In the genomic region with DNA sequence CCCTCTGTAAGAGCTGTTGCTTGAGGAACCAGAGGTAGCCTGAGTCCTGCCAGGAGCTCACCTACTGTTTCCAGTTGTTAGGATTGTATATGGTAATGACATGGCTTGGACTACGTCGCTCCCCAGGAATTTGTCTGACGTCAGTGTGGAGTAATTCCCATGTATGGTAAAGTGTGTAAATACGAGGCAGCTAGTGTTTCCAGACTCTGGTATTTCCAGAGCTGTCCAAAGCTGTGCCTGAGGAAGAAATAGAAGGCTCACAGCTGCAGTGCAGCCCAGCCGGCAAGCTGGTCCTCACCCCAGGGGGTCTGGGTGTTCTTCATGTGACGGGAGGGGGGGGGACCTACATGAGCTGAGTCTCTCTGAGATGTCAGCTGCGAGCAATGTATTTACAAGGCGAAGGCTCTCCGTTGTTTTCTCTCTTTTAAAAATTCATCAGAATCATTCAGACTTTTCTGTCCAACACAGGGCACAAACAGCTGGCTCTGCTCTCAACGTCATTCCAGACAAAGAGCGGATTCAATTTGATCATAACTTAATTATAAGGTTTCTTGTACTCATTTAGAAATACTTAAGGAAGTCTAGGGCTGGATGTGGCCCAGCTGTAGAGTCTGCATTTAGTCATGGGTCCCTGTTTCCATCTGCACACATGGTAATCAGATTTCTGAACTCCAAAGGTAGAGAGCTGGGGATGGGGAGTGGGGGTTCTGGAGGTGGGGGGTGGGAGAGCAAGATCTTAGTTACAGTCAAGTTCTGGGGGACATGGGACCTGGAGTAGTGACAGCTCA, we compare ENCODE assay signal across 9 mouse cellular contexts. TPM values are rescaled to one million over a fixed set of nuclear protein-coding genes. Genes with fewer than 3 reads are reported as not detected.
DNase-seq lines count a peak whose midpoint lies in the region; ATAC-seq and TF ChIP-seq lines count a peak whose summit lies in the region.
"Had no signal": no experiment of that assay in that cellular context is flagged by ENCODE, and none has a peak within 500 bp of the region (broad histone marks: within the 10 kb centered on the region; RNA-seq: fewer than 3 reads in every experiment).

No protein-coding gene starts in this region.

- H3K4me3 ChIP-seq in left cerebral cortex, adult 2 months, result peak overlapping the region; percentile 73
- H3K4me3 ChIP-seq in forebrain, embryonic 14.5 days (ENCODE audit: low read depth, low read length), result no peak overlapping the region
- no peak overlapping the region for H3K4me3 ChIP-seq in limb, embryonic 11.5 days (ENCODE audit: low read depth, low read length)
- no peak overlapping the region for H3K4me3 ChIP-seq in olfactory bulb, adult 2 months (ENCODE audit: insufficient read depth, low read depth, low read length)
- H3K4me3 ChIP-seq: midbrain, embryonic 12.5 days had no signal

- peaks cover 43% of the 10 kb centered on the region for H3K4me1 ChIP-seq in forebrain, embryonic 14.5 days (ENCODE audit: control insufficient read depth, insufficient read depth, low read length)
- H3K4me1 ChIP-seq in limb, embryonic 11.5 days (ENCODE audit: control insufficient read depth, insufficient read depth, low read length), result peaks cover 39% of the 10 kb centered on the region
- H3K4me1 ChIP-seq in olfactory bulb, adult 2 months (ENCODE audit: control insufficient read depth, insufficient read depth, low read length), result peaks cover 50% of the 10 kb centered on the region

- no peak overlapping the region for H3K9ac ChIP-seq in forebrain, embryonic 14.5 days (ENCODE audit: low read length)
- no peak overlapping the region for H3K9ac ChIP-seq in limb, embryonic 11.5 days (ENCODE audit: low read length)
- H3K9ac ChIP-seq: midbrain, embryonic 12.5 days had no signal

- ATAC-seq in forebrain, embryonic 14.5 days, result peak; percentile 65
- peak; percentile 67 for ATAC-seq in limb, embryonic 11.5 days (ENCODE audit: insufficient number of reproducible peaks, low FRiP score, low TSS enrichment, low read depth)

- no peak overlapping the region for H3K4me2 ChIP-seq in forebrain, embryonic 14.5 days (ENCODE audit: low read length)
- H3K4me2 ChIP-seq in limb, embryonic 11.5 days (ENCODE audit: low read depth, severe bottlenecking), result no peak overlapping the region; the same call in 1 of the 2 replicates
- H3K4me2 ChIP-seq: midbrain, embryonic 12.5 days had no signal

- no peak for TF ChIP-seq CTCF in left cerebral cortex, adult 2 months (IDR thresholded peaks at IDR 0.05)
- no peak for TF ChIP-seq CTCF in olfactory bulb, adult 2 months (IDR thresholded peaks at IDR 0.05; ENCODE audit: insufficient read depth, low read depth, low read length)

- H3K27me3 ChIP-seq in forebrain, embryonic 14.5 days (replicated peaks; ENCODE audit: control insufficient read depth, insufficient read depth, low read length), result no peaks in the 10 kb centered on the region
- H3K27me3 ChIP-seq in limb, embryonic 11.5 days (ENCODE audit: control insufficient read depth, insufficient read depth, low read length), result no peaks in the 10 kb centered on the region

- H3K9me3 ChIP-seq in forebrain, embryonic 14.5 days (replicated peaks; ENCODE audit: control insufficient read depth, low read length), result no peaks in the 10 kb centered on the region
- no peaks in the 10 kb centered on the region for H3K9me3 ChIP-seq in limb, embryonic 11.5 days (ENCODE audit: control insufficient read depth, low read length)
- H3K9me3 ChIP-seq: midbrain, embryonic 12.5 days had no signal

- 34% methylated on average over 11 of the region's 11 CpGs for WGBS in forebrain, embryonic 14.5 days
- 35% methylated on average over 11 of the region's 11 CpGs for WGBS in limb, embryonic 11.5 days
- 14% methylated on average over 11 of the region's 11 CpGs for WGBS in olfactory bulb, adult 2 months

- no peak for TF ChIP-seq POLR2A in olfactory bulb, adult 2 months (IDR thresholded peaks at IDR 0.05; ENCODE audit: insufficient read depth, low read depth, low read length)

- intact Hi-C loops in left cerebral cortex, adult 2 months (cut with DNase I), result loop anchor here (2.0 kb wide), 1 partner anchor 15 kb away; no protein-coding TSS in a partner anchor

- H3K36me3 ChIP-seq in forebrain, embryonic 14.5 days (ENCODE audit: control insufficient read depth, insufficient read depth, low read length), result no peaks in the 10 kb centered on the region
- no peaks in the 10 kb centered on the region for H3K36me3 ChIP-seq in limb, embryonic 11.5 days (ENCODE audit: control insufficient read depth, insufficient read depth, low read length)
- H3K36me3 ChIP-seq: midbrain, embryonic 12.5 days had no signal

- DNase-seq in left cerebral cortex, adult 2 months (ENCODE audit: extremely low spot score in 1 of 2, low spot score in 2 of 2), result no peak
- DNase-seq in left cerebral cortex, adult 9 months (ENCODE audit: low spot score in 2 of 2), result no peak
- DNase-seq in forebrain, embryonic 14.5 days (ENCODE audit: low spot score), result peak; percentile 73
- peak; percentile 73 for DNase-seq in limb, embryonic 11.5 days (ENCODE audit: low spot score)
- no peak for DNase-seq in layer of hippocampus, adult 18-20 months (ENCODE audit: low spot score in 2 of 2)
- no peak for DNase-seq in left cerebral cortex, adult 8-10 months (ENCODE audit: low spot score in 2 of 2)
- DNase-seq in spleen, postnatal 10 days (ENCODE audit: low spot score in 2 of 2), result no peak

- peak overlapping the region; percentile 78 for H3K27ac ChIP-seq in left cerebral cortex, adult 2 months
- H3K27ac ChIP-seq in forebrain, embryonic 14.5 days (ENCODE audit: low read depth, low read length), result no peak overlapping the region
- H3K27ac ChIP-seq in limb, embryonic 11.5 days (replicated peaks; ENCODE audit: low read depth, low read length), result peak overlapping the region; percentile 48; the same call in 1 of the 2 replicates
- H3K27ac ChIP-seq in olfactory bulb, adult 2 months (ENCODE audit: insufficient read depth, low read depth, low read length), result peak overlapping the region; percentile 83
- H3K27ac ChIP-seq: midbrain, embryonic 12.5 days had no signal

RNA-seq across cellular contexts. Expression of gene Csrp1, which starts 12.2 kb away (rescaled TPM):
- 100 to 1,000 TPM; 208 to 212 TPM for total RNA-seq in left cerebral cortex, adult 2 months (2021)
- polyA plus RNA-seq in forebrain, embryonic 14.5 days (2014; fragmentation: Nextera tagmentation; extraction: Ambion mirVana), result 22.3 and 24.9 TPM in 2 replicates
- 50.5 and 51.2 TPM in 2 replicates for polyA plus RNA-seq in limb, embryonic 11.5 days (2014; fragmentation: Nextera tagmentation; extraction: Ambion mirVana)
- 169 and 254 TPM in 2 replicates for polyA plus RNA-seq in olfactory bulb, adult 2 months (2012; ENCODE audit: insufficient read depth, insufficient read length, low replicate concordance, missing spikeins)
- total RNA-seq in layer of hippocampus, adult 18-20 months (2021), result 100 to 1,000 TPM; 272 to 277 TPM
- total RNA-seq in left cerebral cortex, adult 8-10 months (2022), result 100 to 1,000 TPM; 277 to 320 (median 278) TPM

RNA-seq across cellular contexts. Expression of gene Phlda3, which starts 33.8 kb away (rescaled TPM):
- 10 to 100 TPM; 18.2 to 20.0 TPM for total RNA-seq in left cerebral cortex, adult 2 months (2021)
- polyA plus RNA-seq in forebrain, embryonic 14.5 days (2014; fragmentation: Nextera tagmentation; extraction: Ambion mirVana), result 16.4 and 17.4 TPM in 2 replicates
- 32.8 and 33.3 TPM in 2 replicates for polyA plus RNA-seq in limb, embryonic 11.5 days (2014; fragmentation: Nextera tagmentation; extraction: Ambion mirVana)
- polyA plus RNA-seq in olfactory bulb, adult 2 months (2012; ENCODE audit: insufficient read depth, insufficient read length, low replicate concordance, missing spikeins), result not detected in 2 replicates
- total RNA-seq in layer of hippocampus, adult 18-20 months (2021), result 10 to 100 TPM; 13.2 to 13.9 TPM
- 10 to 100 TPM; 20.7 to 22.0 (median 21.7) TPM for total RNA-seq in left cerebral cortex, adult 8-10 months (2022)

RNA-seq across cellular contexts. Expression of gene Tnni1, which starts 47.1 kb away (rescaled TPM):
- total RNA-seq in left cerebral cortex, adult 2 months (2021), result 1 to 10 TPM; 1.6 to 1.7 TPM
- polyA plus RNA-seq in forebrain, embryonic 14.5 days (2014; fragmentation: Nextera tagmentation; extraction: Ambion mirVana), result 0.39 TPM in 1 of 2 replicates, not detected in the other
- 13.7 and 19.4 TPM in 2 replicates for polyA plus RNA-seq in limb, embryonic 11.5 days (2014; fragmentation: Nextera tagmentation; extraction: Ambion mirVana)
- not detected in 2 replicates for polyA plus RNA-seq in olfactory bulb, adult 2 months (2012; ENCODE audit: insufficient read depth, insufficient read length, low replicate concordance, missing spikeins)
- 1 to 10 TPM; 1.2 to 1.5 TPM for total RNA-seq in layer of hippocampus, adult 18-20 months (2021)
- 1 to 10 TPM; 3.7 to 7.8 (median 4.2) TPM for total RNA-seq in left cerebral cortex, adult 8-10 months (2022)

Comparison
In these comparisons a context has a peak if more than half of its experiments do, and no peak if none do; other contexts are left out.
1. DNase-seq: peak in forebrain, embryonic 14.5 days (single experiment) and limb, embryonic 11.5 days (single experiment); none in left cerebral cortex, adult 2 months (0 of 2), left cerebral cortex, adult 9 months (0 of 2), layer of hippocampus, adult 18-20 months (0 of 2), left cerebral cortex, adult 8-10 months (0 of 2) and spleen, postnatal 10 days (0 of 2).